Mouse (Mus musculus) adipocyte (in vitro differentiated cells): Measurements from ENCODE around the gene Sbsn.
"Not testable (repeated sequence)": the region's sequence is repeated elsewhere in the genome, so short reads cannot be mapped to it uniquely, and the experiment has no call there.

Source experiments
- DNase-seq: peaks from one replicate; pipeline ENCODE4 v3.0.0-alpha.2; 2016; ENCODE audit warnings: low spot score

Sbsn gene

DNA sequence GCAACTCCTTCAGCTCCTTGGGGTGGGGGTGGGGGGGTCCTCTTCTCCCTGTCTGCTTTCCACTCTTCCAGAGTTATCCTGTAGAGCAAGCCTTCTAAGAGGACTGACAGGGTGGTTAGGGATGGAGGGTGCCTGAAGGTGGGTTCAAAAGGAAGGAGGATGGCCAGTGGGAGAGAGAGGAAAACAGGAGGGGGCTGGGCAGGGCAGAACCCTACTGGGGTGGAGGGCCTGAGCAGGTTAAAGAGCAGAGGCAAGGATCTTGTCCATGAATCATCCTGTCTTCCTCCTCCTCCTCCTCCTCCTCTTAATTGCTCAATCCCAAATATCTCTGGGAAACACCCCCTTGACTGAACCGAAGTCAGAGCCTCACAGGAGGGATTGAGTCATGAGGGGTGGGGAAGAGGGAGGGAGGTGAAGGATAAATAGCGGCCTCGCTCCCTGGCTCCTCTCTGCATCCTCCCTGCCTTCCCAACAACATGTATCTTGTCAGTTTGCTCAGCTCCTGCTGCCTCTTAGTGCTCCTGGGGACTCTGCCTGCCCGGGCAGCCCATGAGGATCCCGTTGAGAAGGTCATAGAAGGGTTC lies at the start of gene Sbsn:
Sbsn (plus strand) TSS at position 386 of the 584 bp plus-strand sequence.
- no peak for DNase-seq

GRCm38 (mm10) chr7:30706214-30706882 lies 44.9 kb upstream of the Sbsn start:
- no peak for DNase-seq

- DNase-seq = no peak
These were observed 43.8 kb upstream of the Sbsn start for GRCm38 (mm10) chr7:30707441-30707840.

DNA sequence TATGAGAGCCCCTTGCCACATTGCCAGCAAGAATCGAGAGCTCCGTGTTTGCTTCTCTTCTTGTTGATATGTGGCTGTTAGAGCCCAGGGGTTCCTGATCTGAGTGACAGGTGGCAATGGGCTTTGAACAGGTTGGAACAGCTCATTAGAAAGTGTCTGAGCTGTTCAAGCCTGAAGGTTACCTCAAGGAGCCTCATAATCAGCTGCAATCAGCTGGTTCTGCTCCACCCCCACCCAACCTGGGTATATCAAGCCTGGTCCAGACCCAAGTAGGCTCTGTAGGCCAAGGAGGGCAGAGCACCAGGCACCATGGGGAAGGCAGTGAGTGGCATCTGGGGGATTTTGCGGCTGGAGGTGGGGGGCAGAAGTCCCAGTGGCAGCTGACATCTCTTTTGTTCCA lies 39.3 kb upstream of the Sbsn start, which contains the start of gene Atp4a:
Atp4a (plus strand) TSS at position 268 of the 400 bp plus-strand sequence.
- no peak for DNase-seq

DNA sequence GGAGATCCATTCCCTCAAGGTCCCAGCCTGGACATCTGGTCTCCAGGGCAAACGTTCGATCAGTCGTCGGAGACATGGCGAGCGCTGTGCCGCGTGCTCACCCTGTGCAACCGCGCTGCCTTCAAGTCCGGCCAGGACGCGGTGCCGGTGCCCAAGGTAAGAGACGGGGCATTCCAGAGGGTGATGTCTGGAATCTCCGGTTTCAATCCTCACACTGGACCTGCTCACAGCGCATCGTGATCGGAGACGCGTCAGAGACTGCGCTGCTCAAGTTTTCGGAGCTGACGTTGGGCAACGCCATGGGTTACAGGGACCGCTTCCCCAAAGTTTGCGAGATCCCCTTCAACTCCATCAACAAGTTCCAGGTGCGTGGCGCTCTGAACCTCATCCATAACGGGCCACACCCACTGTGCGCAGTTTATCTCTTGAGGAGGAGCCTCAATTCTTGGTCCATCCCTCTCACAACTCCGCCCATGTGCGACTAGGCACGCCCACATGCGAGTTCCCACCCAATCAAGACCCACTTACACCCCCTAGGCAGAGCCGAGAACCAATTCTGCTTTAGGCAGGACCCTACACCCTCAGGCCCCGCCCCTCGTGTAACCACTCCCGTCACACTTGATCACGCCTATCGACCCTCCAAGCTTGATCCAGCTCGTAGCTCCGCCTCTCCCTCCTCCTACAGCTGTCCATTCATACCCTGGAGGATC lies 34.1 kb upstream of the Sbsn start:
- no peak for DNase-seq

- no peak for DNase-seq
These were observed 33.6 kb upstream of the Sbsn start for GRCm38 (mm10) chr7:30717716-30718046.

DNA sequence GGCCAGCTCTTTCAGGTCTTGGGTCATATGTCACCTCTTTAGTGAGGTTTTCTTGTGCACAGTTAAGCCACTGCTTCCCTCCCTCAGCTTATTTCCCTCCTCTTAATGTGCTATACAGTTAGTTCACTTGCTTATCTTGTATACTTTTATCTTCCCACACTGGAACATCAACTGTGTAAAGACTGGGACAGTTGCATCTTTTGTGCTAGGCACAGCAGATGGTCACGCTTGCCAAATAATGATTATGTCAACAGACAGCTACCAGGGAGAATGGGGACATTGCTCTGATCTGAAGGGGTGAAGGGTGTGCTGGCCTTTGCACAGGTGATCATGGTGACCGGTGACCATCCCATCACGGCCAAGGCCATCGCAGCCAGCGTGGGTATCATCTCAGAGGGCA lies 31.6 kb upstream of the Sbsn start:
- no peak for DNase-seq

DNA sequence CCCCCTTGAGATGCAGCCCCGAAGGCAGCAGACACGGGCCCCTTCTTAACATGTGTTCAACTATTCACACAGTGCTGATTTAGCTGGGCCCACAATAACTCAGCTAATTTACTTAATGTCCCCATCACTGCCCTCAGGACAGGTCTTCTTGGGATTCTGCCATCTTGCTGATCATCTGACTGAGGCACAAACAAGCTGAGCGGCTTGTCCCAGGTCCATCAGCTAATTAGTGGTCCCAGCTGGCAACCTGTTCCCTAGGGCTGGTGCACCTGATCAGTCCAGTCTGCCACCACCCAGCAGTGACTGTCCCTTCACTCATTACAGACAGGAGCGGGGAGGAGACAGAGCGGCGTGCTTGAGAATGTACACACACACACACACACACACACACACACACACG lies 30.0 kb upstream of the Sbsn start:
- DNase-seq = no peak

DNA sequence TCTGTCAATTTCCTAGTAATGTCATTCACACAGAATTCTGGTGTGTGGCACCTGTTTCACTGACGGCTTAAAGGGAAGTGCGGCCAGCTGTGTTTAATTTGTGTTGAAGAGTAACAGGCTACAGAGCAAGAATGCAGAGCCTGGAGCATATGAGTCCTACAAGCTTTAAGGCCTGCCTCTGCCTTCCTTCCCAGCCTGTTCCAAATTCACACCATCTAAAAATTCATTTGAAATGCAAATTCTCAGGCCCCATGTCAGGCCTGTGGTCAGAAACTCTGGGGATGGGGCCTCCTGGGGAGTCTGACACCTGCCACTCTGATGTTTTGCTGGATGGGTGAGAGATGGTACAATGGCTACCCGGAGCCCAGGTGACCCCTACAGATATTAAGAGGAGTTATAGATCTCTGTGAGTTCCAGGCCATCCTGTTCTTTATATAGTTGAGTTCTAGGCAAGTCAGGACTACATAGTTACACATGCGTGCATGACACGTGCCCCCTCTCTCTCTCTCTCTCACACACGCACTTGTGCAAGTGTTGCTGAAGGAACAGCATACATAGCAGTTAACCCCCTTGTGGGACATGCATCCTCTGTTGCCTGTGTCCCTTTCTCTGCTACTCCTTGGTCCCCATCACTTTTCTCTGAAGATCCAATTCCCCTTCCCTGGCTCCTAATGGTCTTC lies 27.9 kb upstream of the Sbsn start:
- no peak for DNase-seq

DNA sequence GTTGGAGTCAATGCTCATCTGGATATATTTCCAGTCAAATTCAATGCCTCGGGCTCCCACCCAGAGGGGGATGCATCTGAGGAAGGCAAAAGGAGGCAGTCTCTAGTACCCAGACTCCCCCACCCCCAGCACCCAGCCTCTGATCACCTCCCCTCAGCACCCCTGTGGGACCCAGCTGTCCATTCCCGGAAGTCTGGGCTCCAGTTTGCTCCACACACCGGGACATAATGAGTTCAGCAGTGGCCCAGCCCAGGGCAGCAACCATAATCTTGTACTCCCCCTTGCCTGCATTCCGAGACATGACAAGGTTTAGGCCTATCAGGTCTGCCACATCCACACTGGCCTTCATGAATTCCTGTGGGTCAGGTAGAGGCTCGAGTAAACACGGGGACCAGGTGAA lies 23.1 kb upstream of the Sbsn start:
- DNase-seq = no peak

- DNase-seq = peak; percentile 5
These were observed 22.4 kb upstream of the Sbsn start for GRCm38 (mm10) chr7:30728739-30729395.

GRCm38 (mm10) chr7:30729396-30730063 lies 21.7 kb upstream of the Sbsn start, which contains the start of gene Tmem147:
TSS of gene Tmem147 (minus strand) at chr7:30729540.
- DNase-seq = peak; percentile 91

DNA sequence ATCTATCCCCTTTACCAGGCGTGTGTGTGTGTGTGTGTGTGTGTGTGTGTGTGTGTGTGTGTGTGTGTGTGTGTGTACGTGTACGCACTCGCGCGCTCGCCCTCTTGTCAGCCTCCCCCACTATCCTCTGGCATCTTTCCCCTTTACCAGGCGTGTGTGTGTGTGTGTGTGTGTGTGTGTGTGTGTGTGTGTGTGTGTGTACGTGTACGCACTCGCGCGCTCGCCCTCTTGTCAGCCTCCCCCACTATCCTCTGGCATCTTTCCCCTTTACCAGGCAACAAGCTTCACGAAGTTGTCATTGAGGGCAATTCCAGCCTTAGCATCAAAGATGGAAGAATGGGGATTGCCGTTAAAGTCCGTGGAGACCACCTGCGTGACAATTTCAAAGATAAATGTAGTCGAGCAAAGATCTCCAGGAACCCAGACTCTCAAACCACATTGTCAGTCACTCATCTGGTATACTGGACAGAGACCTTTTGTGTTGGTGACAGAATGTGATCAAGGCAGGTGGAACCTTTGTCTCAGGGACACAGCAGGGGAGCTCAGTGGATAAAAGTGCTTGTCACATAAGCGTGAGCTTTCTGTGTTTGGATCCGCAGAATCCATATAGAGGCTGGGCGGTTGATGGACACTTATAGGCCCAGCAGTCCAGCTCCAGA lies 21.1 kb upstream of the Sbsn start:
- DNase-seq = not testable (repeated sequence)

DNA sequence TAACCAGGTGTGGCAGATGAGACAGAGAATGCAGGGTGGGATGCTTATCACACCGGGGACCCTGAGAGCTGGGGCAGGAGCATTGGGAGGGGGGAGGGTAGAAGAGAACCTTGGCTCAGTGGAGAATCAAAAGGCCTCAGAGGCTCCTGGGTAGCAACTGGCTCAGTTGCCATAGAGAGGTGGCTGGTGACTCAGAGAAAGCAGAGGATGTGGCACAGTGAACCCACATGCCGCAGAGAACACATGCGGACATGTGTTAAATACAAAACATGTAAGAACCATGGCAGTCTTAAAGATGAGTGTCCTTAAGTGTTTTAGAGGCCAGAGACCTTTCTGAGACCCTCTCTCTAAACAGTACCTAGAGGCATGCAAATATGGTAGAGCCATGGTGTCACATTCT lies 15.1 kb upstream of the Sbsn start:
- no peak for DNase-seq

GRCm38 (mm10) chr7:30742570-30742969 lies 8.7 kb upstream of the Sbsn start:
- not testable (repeated sequence) for DNase-seq

GRCm38 (mm10) chr7:30743617-30744016 lies 7.7 kb upstream of the Sbsn start, which contains the start of gene Gapdhs:
TSS of gene Gapdhs (minus strand) at chr7:30743681.
- peak; percentile 13 for DNase-seq

- DNase-seq = peak; percentile 71
These were observed 7.2 kb upstream of the Sbsn start for GRCm38 (mm10) chr7:30744022-30744598.

DNA sequence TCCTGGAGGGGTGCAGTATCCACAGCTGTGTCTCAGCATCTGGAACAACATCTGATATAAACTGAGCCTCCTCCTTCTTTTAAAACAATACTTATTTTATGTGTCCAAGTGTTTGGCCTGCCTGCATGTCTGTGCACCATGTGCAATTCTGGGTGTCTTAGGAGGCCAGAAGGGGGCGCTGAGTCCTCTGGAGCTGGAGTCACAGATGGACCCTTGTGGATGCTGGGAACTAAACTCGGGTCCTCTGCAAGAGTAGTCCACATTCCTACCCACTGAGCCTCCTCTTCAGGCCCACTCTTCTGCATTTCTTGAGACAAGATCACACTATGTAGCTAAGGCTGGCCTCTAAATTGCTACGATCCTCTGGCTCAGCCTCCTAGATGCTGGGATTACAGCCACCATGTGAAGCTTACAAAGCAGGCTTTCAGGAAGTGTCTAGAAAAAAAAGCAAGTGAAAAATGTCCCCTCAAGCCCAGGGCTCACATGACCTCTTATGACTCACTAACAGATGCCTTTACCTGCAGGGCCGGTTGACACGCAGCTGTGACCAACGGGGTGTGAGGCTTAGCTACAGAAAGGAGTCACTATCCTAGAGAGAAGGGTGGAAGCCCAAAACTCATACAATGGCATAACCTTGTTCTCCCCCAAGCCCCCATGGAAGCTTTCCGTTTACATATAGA lies 3.6 kb upstream of the Sbsn start:
- DNase-seq = no peak

DNA sequence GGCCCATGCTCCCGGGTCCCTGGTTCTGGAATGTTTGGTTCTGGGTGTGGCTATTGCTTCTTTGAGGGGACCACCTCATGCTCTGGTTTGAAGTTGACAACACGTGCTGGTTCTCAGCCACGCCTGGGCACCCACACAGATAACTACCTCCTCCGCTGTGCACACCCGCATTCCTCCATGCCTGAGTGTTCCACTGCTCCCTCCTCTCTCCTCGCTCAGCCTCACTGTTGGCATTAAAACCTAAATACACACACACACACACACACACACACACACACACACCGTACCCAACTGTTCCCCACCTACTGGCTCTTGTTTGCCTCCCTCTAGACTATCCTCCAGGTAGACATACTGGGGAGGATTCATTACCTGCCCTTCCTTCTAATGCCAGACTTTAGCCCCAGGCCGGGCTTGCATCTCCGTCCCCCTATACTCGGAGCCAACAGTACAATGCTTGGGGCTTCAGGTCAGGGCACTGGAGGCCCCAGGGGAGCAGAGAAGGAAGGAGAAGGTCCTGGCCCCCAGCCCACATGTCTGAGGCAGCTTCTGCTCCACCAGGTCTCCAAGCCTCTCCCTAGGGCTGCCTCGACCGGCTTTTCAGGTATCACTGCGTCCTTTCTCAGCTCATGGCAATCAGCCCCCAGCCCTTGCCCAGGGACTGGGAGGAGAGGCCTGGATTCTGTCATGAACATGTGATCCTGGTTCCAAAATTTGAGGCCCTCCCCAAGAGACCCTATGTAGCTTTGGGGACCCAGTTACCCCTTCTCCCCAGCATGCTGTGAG lies 1.3 kb upstream of the Sbsn start:
- DNase-seq = no peak
